Mouse (Mus musculus): ENCODE measurements around the gene Chst5. TPM values are rescaled to one million over a fixed set of nuclear protein-coding genes. Genes with fewer than 3 reads are reported as not detected.

Chst5 gene
- not detected in 2 replicates for polyA plus RNA-seq (2012)

GRCm38 (mm10) chr8:111909621-111910450 is at the start of gene Chst5:
TSS of gene Chst5 (minus strand) at chr8:111910447.

DNA sequence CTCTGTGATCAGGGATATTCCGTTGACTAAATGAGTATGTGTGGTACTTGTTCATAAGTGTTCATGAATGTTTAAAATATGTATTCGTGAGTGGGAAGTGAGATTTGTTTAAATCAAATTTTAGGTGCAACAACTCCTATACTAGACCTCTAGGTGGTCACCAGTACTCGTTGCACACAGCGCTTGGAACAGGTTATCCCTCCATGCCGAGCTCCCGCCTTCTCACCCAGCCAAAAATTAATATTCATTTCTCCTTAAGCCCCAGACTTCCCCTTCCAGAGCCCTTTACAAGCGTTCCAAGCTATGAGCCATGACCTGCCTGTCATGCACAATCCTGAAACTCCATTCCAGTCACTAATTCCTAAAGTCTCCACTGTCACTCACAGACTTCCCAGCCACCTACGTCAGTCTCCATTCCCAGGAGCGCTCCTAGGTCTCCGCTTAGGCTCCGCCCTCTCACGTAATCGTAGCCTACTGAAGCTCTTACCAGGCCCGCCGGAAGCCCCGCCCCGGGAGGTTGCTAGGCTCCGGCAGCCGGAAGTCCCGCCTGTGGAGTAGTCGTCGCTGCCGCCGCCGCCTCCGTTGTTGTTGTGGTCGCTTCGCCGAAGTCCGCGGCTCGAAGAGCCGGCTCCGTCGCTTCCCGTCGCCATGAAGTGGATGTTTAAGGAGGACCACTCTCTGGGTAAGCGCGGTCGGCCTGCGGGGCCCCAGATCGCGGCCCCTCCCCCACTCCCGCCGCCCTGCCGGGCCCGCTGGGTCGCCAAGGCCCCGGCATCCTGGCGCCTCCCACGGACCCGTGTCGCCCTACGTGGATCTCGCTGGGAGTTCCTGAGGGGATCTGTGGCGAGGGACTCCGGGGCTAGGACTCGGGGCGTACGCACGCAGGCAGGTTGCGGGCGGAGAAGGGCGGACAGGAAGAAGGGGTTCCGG is 30.2 kb upstream of the Chst5 start, which contains the start of gene Gabarapl2:
Gene Gabarapl2, plus strand, starts transcription at position 533 of the 930 bp plus-strand sequence.

DNA sequence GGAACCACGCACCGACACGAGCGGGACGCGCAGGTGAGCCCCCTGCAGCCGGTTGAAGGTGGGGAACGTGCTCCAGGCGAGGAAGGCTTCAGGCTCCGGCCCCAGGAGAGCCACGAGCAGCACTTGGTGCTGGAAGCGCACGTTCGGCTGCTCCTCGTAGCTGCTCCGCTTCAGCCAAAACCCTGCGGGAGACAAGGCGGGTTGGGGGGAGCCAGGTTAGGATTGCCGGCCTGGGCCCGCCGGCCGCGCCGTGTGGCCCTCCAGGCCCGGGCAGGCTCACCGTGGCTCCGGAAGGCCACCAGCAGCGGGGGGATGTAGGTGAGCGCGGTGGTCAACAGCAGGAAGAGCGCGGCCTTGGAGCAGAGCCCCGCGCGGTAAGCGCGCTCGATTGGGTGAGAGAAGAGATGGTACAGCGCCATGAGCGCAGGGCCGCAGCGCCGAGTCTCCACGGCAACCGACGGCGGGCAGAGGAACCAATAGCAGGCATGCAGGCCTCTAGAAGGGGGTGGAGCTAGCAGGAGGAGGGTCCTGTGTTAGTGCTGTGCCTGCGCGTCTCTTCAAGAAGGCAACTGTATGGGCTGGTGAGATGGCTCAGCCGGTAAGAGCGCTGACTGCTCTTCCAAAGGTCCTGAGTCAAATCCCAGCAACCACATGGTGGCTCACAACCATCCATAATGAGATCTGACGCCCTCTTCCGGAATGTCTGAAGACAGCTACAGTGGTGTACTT is 23.3 kb upstream of the Chst5 start, which contains the start of gene Tmem231:
Gene Tmem231, minus strand, starts transcription at position 534 of the 729 bp plus-strand sequence.

DNA sequence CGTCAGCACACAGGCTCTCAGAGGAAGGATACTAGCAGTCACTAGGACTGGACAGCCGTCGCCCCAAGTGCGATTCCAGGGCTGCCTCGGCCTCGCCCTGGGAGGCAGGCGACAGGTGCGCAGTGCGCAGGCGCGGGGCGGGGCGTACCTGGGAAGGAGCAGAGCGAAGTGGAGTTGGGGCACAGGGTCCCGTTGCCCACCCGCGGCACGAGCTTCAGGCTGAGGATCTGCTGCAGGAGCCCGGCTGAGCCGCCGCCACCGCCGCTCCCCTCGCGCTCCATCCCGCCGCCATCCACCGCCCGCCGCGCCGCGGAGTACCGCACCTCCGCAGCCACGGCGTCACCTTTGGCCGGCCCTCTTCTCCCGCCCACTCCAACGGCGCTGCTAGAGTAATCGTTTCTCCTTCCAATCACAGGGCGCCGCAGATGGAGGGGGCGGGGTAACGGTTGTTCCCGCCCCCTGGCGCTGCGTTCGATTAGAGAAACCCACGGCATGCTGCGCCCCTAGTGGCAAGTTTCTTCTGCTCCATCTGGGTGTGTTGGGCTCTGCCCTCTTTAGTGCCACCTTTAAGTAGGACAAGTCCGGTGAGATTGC is 33.8 kb downstream of the Chst5 start, which contains the start of gene Tmem170:
Gene Tmem170, minus strand, starts transcription at position 396 of the 594 bp plus-strand sequence.

GRCm38 (mm10) chr8:111853861-111854501 is 56.3 kb downstream of the Chst5 start, which contains the start of gene Cfdp1:
TSS of gene Cfdp1 (minus strand) at chr8:111854291.

Other genes starting within 250 kb of the Chst5 start
- gene Ctrb1, start 219.4 kb downstream of the Chst5 start, polyA plus RNA-seq (2012) = not detected in 2 replicates
- gene Bcar1, start 166.6 kb downstream of the Chst5 start, polyA plus RNA-seq (2012) = 0.86 and 0.96 TPM in 2 replicates
- 18.2 and 25.7 TPM in 2 replicates for gene Cfdp1, start 56.2 kb downstream of the Chst5 start, polyA plus RNA-seq (2012)
- gene Tmem170, start 33.7 kb downstream of the Chst5 start, polyA plus RNA-seq (2012) = 0.18 and 0.26 TPM in 2 replicates
- gene Tmem231, start 23.4 kb upstream of the Chst5 start, polyA plus RNA-seq (2012) = 1.7 and 2.2 TPM in 2 replicates
- 3.6 and 4.2 TPM in 2 replicates for gene Gabarapl2, start 30.3 kb upstream of the Chst5 start, polyA plus RNA-seq (2012)
- gene Adat1, start 81.9 kb upstream of the Chst5 start, polyA plus RNA-seq (2012) = 0.55 and 0.96 TPM in 2 replicates
- gene Kars, start 100.9 kb upstream of the Chst5 start, polyA plus RNA-seq (2012) = 84.0 and 86.1 TPM in 2 replicates
- gene Terf2ip, start 101.0 kb upstream of the Chst5 start, polyA plus RNA-seq (2012) = 8.1 and 10.1 TPM in 2 replicates
- 0.05 and 0.47 TPM in 2 replicates for gene Gm6793, start 104.6 kb upstream of the Chst5 start, polyA plus RNA-seq (2012)